Mouse (Mus musculus) embryo, embryonic 10.5 days (tissue): Measurements from ENCODE around the gene Cdc42bpa.

Experiments used
- DNase-seq: peaks from one replicate; pipeline ENCODE4 v3.0.0-alpha.2; 2015; ENCODE audit warnings: low spot score

The Cdc42bpa gene

DNA sequence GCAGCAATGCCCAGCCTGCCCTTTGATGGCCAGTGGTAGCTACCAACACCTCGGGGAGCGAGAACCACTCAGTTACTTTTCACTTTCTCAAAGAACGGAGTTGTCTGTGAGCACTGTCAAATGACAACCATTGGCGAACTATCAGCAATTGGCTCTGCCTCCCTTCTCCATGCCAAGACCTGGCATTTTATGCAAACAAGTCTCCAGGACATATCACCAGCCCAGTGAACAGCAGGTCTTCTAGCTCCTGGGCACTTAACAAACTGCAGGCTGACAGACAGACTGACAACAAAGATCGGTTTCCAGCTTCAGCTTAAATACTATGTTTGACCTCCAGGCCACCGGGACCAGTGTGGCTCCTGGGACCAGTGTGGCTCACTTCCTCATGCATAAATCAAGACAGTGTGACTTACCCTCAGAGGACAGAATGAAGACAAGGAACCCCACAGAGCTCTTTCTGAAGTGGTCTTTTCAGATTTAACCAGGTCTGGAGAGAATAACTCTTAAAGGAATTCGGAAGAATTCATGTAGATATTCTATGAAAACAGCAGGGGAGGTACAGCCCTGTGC lies 231.5 kb downstream of the Cdc42bpa start:
- no peak for DNase-seq

DNA sequence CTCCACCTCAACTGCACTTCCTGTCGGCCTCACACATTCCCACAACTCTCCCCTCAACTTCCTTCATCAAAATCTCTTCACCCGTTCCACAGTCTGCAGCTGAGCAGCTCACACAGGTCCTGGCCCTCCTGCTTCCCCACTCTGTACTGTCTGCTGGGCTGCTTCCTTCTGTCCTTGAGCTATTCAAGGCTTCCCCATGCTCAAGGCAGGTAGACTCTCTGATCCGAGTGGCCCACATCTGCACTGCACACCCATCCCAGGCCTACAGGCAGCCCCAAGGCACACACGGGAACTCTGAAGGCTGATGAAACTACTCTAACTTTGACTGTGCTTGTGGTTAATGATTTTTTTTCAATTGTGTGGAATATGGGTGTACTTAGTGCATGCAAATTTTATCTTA lies 232.6 kb downstream of the Cdc42bpa start:
- DNase-seq, result no peak

DNA sequence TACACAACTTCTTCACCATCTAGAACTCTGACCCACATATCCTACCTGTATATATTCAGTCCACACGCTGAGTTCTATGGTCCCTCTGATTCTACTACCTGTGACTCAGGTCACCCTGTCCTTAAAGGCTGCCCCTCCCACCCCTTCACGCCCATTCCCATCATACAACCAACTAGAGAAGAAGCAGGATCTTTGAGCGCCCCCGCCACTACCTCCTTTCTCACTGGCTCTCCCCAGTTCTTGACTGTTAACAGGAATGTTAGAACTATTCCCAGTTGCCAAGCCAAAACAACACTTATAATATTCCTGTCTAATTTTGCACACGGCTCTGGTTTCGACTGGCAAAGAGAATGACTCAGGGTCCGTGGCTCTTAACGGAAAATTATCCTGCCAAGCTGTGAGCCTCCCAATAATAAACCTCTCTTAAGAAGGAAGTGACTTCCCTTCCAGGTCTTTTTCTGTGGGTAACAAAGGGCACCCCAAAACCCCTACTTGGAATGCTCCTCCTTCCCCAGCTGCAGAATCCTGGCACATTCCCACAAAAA lies 233.2 kb downstream of the Cdc42bpa start:
- DNase-seq, result no peak

DNA sequence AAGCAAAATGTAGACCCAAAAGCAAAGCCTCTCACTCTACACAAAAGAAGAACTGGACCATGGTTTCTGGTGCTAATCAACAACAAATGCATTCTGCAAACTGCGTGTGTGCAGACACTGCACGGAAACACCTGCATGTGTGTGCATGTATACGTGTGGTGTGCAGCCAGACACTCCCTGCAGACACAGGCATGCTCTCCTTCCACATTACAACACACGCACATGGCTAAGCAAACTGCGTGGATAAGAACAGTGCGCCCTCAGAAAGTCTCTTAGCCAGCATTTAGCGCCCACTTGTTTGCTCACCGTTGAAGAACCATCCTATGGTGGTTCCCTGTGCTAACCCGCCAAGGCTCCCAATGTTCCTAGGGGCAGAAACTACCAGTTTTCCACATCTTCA lies 233.8 kb downstream of the Cdc42bpa start:
- DNase-seq, result no peak

DNA sequence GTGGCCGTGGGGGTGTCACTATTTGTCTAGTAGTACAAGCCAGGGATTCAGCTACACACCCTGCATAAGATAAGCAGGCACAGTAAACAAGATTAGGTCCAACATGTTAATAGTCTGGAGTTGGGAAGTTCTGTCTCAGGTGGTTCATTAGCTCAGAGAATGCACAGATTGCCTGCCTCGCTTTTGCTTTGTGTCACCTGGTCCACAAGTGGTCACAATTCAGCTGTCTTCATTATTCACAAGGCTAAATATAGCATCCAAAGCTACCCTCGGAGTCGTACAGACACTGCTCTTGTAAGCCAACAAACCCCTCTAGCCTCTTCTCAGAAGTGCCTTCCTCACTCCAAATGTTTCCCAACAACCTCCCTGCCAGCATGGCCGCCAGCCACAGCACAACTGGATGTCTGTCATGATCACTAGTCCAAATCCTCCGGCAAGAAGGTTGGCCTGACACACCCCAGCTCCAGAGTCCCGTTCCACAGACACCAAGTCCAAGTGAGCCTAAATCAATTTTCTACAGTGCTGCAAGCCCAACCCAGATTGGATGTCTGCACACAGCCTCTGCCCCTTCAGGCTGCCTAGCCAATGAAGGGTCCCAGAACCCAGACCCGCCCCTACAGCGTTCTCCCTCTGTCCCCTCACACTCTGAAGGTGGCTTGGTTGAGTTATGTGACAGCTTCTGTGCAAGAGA lies 234.7 kb downstream of the Cdc42bpa start:
- DNase-seq, result peak; percentile 61

DNA sequence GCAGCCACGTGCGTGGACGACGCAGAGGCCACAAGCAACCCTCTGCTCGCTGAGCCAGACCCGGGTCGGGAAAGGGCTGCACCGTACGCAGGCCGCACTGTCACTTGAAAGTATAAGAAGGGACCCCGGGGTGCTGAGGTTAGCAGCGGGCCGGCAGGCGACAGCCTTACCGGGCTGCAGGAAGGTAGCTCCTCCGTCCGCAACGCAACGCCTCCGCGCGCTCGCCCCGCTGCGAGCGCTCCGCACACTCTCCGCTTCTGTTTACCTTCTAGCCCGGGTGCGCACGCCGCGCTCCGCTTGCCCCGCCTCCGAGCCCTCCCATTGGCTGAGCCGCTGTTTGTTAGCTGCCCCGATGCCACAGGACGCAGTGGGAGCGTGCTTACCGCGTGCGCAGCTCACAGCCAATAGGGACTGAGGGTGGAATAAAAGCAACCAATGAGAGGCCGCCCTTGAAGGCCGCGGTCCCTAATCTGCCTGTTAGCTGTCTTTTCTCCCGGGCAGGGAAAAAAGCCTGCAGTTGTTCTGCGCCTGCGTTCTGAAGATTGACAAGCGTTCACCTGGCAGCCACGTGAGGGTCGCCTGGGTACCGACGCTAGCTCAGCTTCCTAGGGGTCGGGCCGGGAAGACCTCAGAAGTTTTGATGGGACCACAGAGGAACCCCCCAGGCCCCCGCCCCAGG lies 235.6 kb downstream of the Cdc42bpa start:
- peak; percentile 98 for DNase-seq

DNA sequence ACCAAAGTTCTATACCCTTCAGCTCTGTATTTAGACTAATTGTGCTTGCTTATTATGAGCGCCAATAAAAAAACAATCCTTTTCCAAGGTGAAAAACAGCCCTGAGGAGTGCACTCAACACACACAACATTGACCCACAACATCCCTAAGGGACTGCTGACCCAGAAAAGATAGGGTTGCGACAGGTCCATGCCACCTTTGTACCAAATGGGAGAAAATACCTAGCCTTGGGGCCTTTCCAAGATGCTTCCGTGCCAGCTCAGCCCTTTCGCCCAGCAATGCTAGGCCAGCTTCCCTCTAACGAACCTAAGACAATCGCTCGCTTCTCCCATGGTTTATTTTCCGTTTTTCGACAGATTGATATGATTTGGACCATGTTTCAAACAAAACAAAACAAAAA lies 236.2 kb downstream of the Cdc42bpa start:
- no peak for DNase-seq

DNA sequence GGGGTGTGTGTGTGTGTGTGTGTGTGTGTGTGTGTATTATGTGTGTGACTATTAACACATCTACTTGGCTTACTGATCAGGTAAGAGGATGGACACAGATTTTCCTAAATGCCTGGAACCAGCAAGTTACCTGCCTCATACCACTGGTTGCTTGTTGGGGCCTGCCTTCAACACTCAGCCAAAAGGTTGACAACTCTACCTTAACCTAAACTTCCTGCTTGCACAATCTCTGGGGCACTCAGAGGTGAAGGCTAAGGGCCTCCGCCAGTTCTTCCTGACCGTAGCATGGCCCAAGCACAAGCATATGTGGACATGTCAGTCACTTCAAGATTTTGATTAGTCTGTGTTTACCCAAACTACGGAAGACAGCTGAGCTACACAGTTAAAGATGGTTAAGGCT lies 237.7 kb downstream of the Cdc42bpa start:
- no peak for DNase-seq

DNA sequence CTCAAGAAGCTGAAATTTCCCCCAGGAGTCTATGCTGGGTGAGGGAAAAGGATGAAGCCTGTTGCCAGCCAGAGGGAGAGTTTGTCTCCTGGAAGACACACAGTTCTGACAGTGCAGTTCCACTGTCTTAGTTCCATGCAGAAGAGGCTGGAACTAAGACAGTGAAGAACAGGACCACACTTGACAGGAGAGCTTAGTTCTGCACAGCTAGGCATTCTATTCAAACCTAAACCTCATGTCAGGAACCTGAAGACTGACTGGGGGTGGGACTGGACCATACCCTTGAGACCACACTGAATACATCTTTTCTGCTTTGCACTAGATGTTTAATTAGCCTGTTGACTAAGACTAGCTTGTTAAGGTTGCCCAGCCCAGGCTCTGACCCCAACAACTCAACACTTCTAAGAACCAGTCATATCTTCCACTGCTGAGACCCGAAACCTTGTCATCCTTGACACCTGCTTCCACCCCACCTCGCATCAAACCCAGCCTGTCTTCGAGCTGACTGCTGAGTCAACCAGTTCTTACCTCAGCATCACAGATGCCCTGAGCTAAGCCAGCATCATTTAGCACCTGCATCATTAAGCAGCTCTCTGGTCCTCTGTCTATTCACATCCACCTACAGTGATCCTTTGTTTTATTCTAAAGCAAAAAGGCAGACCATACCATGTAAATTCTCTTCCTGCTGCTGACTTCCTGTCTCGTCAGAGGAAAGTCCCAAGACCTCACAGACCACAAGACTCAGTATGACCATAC lies 238.9 kb downstream of the Cdc42bpa start, which contains the start of gene Coq8a:
Gene Coq8a, minus strand, starts transcription at position 644 of the 756 bp plus-strand sequence.
- DNase-seq, result no peak

DNA sequence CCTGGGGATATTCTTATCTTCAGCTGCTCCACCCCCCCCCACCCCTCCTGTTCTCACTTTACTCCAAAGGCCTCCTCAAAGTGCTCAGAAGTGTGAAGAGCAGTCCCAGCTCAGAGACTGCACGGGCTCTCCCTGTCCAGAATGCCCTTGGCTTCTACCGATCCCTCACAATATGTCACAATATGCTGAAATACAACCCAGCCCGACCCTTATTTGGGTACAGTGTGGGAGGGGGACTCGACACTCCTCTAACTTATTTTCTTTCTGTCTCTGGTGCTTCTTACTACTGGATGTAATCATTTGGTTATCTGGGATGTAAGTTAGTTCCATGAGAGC lies 239.4 kb downstream of the Cdc42bpa start:
- no peak for DNase-seq

DNA sequence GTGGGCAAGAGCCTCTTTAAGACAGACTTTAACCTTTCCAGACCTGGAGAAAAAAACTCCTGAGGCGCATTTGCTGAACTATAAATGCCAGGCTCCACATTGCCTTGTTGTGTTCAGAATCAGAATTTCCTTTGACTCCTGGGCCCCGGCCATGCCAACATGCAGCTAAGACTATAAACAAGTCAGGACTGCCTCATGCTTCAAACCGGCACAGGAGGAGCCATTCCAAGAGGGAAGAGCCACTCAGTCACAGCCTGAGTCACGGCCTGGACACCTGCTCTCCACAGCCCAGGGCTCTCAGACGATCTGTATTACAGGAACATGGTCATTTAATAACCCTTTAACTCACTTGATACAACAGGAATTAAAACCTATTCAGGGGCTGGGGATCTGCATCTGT lies 240.4 kb downstream of the Cdc42bpa start:
- no peak for DNase-seq

DNA sequence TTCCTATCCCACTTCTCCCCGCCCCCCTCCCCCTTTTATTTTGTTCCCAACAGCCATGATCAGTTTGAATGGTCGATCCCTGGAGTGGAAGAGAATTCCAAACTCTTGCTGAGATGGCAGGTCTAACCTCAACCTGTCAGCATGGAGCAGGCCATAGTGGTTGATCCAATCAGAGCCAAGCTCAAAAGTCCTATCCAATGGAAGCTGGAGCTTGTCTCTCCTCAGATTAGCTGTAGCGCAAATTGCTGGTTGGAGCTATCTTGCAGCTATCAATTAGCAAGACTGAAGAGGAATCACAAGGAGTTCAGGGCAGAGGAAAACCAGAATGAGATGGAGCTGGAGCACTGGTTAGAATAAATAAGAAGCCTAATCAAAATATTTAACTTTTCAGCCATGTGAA lies 248.1 kb downstream of the Cdc42bpa start:
- no peak for DNase-seq

DNA sequence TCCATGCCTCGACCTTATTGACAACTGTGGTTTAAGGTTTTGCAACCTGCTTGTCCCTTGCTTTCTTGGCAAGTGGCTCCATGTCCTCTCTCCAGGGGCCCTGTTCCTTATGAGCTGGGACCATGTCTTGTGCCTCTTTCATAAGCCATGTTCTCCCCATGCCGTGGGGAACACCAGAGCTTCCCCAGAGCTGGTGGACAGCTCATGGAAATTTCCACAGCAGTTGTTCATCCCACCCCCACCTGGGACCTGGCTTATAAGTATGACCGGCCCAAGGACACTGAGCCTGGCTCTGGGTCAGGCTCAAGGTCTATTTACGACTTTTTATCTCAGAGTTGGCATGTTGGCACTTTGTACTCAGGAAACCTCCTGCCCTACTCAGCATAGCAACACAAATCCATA lies 249.8 kb downstream of the Cdc42bpa start:
- no peak for DNase-seq

DNA sequence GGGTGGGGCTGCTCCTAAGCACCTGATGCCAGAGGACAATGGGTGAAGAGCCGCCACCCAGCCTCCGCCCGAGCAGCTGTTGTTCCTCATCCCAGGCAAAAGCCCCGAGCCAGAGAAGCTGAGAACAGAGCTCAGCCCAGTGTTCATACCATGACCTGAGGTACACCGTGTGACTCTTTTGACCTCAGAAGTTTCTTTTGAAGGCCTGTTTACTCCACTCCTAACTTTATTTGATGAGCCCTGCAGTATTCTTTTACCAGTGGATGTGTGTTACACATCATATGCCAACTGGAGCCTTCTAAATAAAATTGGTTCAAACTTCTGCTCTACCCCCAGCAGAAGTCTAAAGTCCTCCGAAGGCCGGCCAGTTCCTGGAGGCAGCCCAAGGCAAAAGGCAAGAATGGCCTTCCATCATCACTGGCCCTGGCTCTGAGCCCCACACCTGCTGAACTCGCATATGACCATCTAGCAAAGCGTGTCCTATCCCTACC lies 250.6 kb downstream of the Cdc42bpa start:
- no peak for DNase-seq

DNA sequence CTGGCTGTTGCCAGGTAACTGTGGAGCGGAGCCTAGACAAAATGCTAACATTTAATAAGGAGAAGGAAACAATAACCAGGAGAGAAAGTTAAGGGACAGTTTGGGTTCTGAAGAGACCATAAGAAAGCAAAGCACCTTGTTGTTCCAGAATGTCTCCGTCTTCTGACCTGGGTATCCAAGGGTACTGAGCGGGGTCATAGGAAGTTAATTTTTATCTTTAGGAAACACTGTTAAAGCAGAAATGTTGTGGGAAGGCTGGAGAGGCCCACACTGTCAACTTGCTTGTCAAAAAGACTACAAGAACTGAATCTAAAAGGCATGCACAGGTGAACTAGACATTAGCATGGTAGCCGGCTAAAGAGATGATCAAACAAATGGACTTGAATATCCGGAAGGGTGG lies 252.6 kb downstream of the Cdc42bpa start:
- no peak for DNase-seq

DNA sequence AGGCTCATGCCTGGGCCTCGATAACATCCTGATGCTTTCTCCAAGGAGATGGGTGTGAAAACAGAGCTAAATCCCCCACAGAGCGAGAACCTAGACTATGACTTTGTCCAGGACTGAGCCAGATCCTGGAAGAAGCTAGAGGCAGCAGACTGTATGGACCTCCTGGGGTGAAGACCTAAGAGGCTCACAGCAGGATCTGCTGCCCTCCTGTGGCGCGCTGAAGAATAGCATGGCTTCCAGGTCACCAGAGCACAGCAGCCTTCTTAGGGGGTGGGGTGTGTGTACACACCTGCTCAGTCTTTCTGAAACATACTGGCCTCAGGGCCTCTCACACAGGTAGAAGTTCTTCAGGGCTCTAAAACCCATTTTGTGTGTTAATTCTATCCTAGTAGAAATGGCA lies 254.8 kb downstream of the Cdc42bpa start:
- peak; percentile 78 for DNase-seq
